Mouse (Mus musculus): ENCODE measurements around the gene Nfyc.
A peak's percentile ranks its signal among the peaks of the same experiment; 100 is the strongest.

Nfyc gene

DNA sequence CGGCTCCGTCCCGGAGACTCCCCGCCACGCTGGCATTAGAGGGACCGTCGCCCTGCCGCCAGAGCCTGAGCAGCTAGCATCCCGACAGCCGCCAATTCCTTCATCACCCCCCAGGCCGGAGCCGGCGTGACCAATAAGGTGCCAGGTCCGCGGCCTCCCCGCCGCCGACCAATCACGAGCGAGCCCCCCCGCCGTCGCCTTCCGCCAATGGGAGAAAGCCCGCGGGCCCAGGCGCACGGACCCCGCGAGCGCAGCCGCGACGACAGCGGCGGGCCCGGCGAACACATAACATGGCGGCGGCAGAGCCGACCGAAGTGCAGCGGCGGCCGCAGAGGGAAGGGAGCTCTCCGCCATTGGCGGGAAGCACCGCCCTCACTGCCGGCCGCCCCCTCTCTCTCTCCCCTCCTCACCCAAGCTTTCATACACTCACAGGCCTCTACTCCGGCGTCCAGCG, 6.2 kb downstream of the Nfyc start:
- DNase-seq = peak; percentile 94

GRCm38 (mm10) chr4:120822191-120822911, 9.0 kb downstream of the Nfyc start:
- DNase-seq = no peak

DNA sequence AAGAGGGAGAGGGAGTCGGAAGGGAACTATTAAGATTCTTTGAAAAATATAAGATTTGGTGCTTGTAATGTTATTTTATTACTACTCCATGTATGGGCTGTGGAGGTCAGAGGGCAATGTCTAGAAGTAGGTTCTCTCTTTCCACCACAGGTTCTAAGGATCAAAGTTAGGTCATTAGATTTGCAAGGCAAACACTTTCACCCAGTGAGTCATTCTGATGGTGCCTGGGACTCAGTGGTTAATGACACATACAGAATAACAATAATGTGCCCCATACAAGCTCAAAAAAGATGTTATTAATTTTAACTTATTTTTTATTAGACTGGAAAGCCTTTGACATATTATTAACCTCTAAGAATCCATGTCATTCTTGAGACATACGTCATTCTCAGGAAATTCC, 11.5 kb downstream of the Nfyc start:
- DNase-seq = no peak

GRCm38 (mm10) chr4:120819296-120819695, 12.1 kb downstream of the Nfyc start:
- no peak for DNase-seq

DNA sequence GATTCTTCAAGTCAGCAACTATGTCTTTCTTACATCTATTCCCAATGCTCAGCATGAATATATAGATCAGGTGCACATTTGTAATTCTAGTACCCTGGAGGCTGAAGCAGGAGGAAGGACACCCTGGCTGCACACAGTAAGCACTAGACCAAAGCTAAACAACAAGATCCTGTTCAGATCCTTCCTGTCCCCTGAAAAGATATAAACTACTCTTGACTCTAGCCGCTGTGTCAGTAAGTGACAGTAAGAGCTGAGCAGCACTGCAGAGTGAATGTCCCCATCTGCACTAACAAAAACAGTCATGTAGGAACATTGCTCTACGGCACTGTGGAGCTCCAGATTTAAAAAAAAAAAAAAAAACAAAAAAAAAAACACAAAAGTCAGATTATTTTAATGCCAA, 13.4 kb downstream of the Nfyc start:
- DNase-seq = no peak

DNA sequence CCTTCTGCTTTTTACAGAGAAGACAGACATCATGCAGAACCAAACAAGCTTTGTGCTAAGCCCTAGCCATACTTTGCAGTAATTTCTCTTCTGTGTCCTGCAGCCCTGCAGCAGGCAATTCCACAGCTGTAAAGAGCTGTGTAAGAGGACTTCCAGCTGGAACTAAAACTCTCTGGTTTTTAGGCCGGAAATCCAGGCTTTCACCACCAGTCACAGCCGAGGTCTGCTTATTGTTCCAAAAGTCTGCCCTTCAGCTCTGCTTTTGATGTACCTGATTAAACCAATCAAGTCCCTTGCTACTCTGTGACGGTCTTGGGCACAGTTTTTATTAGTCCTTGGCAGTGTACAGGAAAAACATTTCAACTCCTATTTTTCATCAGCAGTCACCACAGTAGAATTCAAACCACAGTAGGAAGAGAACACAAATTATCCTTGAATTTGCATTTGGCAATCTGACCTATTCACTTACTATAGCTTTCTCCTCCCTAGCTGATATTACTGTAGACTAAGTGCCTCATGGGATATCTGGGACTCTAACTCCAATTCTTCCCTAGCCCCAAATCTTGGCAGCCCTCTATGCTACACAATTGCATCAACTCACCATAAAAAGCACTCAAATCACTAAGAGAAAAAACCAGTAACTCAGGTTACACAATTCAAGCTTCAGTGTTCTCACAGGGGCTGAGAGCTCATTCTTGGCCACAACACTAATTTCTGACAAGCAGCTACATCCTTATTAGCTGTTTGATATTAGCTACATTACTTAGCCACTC, 14.2 kb downstream of the Nfyc start:
- no peak for DNase-seq

DNA sequence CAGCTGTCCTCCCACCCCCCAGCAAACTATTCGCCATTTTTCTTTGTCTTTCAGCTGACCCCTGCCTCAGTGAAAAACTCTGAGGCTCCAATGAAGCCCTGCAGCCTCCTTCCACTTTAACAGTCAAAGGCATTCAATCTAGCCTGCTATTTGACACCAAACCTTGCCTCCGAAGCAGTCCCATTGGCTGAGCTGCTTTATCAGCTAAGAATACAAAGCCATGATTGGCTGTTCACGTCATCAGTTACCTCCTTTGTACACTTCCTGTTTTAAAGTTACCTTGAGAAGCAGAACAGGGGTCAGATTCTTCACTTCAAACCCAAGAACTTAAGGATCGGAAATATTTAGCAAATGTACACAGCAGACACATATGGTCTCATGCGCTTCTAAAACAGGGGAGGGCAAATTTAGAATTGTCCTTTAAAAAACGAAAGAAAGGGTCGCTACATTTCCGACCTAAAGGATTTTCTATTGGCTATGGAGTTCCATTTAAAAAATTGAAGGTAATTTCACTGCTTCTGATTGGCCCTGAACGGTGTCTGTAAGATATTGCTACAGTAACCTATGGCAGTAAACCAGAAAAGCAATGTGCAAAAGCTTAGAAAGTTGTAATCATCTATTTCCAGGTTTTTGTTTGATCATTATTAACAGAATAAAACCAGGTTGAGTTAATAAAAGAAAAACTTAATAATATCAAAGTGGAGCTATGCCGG, 15.6 kb downstream of the Nfyc start:
- DNase-seq = peak; percentile 66

- no peak for DNase-seq
Observed at GRCm38 (mm10) chr4:120815163-120815562, 16.2 kb downstream of the Nfyc start.

DNA sequence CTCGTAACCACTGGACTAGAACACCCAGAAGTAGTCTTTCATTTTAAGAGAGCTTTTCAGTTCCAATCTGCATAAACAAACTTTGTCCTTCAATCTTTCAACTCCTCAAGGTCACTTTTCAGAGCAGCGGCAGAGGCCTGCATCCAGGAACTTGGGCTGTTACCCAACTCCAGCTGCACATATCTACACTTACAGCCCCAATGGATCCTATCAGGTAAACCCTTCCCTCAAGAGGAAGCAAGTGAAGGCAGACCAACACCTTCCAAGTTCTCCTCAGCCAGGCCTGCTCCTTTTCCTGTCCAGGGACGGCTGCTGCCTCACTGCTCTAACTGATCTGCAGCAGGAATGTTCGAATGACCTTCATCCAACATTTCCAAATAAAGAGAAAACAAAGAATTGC, 17.2 kb downstream of the Nfyc start:
- DNase-seq = no peak

GRCm38 (mm10) chr4:120813762-120814161, 17.6 kb downstream of the Nfyc start:
- no peak for DNase-seq

GRCm38 (mm10) chr4:120805816-120806215, 25.6 kb downstream of the Nfyc start:
- no peak for DNase-seq

DNA sequence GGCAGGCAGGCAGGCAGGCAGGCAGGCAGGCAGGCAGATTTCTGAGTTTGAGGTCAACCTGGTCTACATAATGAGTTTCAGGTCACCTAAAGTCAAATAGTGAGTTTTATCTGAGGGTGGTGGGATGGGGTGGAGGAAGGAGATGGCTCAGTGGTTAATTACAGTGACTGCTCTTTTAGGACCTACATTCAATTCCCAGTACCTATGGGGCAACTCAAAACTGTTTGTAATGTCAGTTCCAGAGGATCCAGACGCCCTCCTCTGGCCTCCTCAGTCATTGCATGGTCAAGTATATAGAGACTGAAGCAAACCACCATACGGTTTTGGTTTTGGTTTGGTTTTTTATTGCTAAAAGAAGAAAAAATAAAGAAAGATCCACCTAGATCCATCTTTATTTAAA, 29.9 kb downstream of the Nfyc start:
- peak; percentile 65 for DNase-seq

DNA sequence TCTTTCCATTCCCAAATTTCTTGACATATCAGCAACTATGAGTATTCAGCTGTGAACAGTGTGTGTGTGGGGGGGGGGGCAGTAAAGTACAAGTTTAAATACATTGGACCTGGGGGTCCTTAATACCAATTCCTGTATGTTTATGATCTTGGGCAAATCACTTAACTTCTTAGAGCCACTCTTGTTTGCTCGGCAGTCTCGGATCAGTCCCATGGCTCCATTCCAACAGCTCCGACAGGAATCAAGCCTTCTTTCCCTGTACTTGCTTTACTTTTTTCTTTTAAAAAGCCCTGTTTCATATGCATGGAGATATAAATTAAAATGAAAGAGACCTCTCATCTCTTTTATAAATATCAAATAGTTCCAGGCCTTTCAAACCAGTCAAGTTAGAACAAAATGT, 30.7 kb downstream of the Nfyc start:
- DNase-seq = no peak

DNA sequence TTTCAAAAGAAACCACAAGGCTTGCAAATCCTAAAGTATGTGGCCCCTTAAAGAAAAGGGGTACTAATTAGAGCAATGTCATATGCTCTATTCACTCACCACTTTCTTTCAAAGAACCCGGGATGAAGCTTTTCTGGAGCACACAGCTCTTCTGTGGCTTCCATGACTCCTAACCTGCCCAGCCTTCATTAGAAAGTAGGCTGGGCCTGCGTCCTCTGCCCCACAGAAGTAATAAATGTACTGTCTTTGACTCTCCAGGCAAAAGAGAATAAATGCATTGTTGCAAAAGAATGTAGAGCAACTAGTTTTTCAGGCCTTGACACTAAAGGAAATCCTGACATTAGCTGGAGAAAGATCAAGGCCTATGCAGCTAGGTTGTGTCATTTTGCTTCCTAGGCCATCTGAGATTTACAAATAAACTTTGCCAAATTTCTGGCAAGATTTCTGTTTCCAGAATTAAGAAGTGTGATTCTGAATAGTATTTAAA, 31.6 kb downstream of the Nfyc start:
- DNase-seq = no peak

DNA sequence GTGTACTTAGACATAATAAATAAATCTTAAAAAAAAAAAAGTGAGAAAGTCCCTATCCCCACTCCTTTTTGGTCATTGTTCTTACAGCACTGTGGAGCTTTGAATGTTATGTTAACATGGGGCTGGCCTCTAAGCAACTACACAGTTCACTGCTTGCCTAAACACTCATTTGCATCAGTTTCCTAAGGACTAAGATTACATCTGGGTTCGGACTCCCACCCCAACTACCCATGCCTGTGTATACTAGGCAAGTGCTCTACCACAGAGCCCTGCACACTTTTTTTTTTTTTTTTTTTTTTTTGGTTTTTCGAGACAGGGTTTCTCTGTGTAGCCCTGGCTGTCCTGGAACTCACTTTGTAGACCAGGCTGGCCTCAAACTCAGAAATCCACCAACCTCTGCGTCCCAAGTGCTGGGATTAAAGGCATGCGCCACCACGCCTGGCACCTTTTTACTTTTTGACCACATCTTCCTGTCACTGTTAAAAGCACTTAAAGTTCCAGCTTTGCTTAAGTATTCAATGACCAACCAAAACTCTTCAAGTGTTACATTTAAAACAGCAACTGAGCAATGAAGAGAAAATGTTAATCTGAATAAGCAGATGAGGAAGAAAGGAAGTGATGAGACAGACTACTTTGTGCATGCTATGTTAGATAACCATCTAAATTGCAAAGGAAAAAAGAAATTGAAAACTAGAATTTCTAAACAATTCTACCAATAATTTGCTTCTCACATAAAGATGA, 33.2 kb downstream of the Nfyc start:
- DNase-seq = no peak

DNA sequence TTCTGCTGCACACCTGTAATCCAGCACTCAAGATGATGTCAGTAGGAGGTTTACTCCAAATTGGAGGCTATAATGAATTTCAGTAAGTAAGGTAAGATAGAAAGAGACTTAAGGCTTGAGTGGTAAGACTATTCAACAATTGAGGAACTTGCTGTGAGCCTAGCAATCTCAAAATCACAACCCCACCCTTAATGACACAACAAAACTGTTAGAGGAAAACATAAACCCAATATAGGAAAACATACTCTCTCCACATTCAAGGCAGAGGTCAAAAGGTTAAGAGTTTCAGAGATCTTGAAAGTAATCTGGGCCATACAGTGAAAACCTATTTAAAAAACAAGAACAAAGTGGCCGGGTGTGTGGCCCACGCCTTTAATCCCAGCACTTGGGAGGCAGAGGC, 34.7 kb downstream of the Nfyc start:
- DNase-seq = no peak

DNA sequence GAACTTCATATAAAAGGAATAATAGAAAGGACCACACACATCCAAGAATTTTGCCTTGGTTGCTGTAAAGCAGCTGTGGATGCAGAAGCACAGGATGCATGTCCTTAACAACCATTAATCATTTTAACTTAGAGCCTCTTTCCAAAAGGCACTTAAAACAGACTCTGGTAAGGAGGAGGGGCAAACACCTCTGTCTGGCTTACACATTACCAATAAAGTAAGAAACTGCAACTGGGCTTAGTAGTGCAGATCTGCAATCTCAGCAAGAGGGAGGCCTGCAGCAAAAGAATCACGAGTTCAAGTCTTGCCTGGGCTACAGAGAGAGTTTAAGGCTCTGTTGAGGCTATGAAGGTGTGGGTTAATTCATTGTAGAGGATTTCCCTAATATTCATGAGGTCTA, 35.7 kb downstream of the Nfyc start:
- DNase-seq = no peak

DNA sequence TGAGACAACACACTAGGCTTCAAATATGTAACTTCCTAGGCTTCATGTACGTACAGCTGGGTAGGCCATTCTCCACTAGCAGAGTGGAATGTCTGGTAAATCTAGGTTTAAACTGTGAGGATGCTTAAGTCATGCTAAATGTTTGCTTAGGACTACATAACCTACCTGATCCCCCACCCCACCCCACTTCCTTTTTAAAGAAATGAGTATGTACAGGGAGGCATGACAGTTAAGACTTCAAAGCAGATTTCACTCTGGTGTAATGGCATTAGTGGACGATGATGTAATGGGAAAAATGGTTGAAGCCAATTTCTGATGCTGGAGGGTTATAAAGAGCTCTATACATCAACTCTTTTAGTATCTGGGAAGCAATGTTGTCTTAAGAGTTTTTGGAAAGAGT, 38.5 kb downstream of the Nfyc start:
- no peak for DNase-seq

- DNase-seq = no peak
Observed at GRCm38 (mm10) chr4:120790027-120790426, 41.3 kb downstream of the Nfyc start.

- no peak for DNase-seq
Observed at GRCm38 (mm10) chr4:120755801-120756200, 75.6 kb downstream of the Nfyc start.

DNA sequence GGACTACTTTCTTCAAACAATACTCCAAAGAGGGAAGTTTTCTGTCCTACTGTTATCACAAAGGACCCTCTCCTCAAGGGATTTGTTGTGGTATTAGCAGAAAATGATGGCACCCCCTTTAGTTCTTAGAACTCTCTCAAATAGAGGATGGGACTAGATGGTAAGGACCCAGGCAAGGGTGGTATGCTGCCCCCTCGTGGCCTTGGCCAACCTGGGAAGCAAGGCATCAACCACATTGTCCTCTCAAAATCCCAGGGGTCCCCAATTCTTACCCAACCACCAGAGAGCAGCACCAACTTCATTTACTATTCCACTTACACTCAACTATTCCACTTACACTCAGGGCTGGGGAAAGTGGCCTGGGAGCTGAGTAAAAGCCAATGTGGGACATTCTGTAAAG, 76.1 kb downstream of the Nfyc start:
- DNase-seq = peak; percentile 91

- no peak for DNase-seq
Observed at GRCm38 (mm10) chr4:120749601-120750000, 81.8 kb downstream of the Nfyc start.

All from thymus, postnatal 4 days (tissue).